Mouse (Mus musculus) MEL (cell line): Measurements from ENCODE around the gene Prickle2. TPM values are rescaled to one million over a fixed set of nuclear protein-coding genes. Genes with fewer than 3 reads are reported as not detected.

Source experiments
- DNase-seq: peaks from one replicate; pipeline ENCODE4 v3.0.0; 2011; ENCODE audit warnings: low read depth, low spot score
- H3K27ac ChIP-seq: 2 replicates; pipeline ENCODE4 v1.5.1; 2012; ENCODE audit warnings: low read depth, mild to moderate bottlenecking, control low read depth, low read length, moderate library complexity; ENCODE audit not compliant: control insufficient read depth
- H3K27me3 ChIP-seq, 2 experiments: fragments of 150-350 bp in 1 of 2; sonication (generic) in 1 of 2; 2 replicates each; pipeline ENCODE4 v1.6.1; 2012; ENCODE audit warnings: low read length in 2 of 2, mild to moderate bottlenecking in 2 of 2, improper control_type of control experiment in 1 of 2, moderate library complexity in 1 of 2; ENCODE audit not compliant: insufficient read depth in 2 of 2, control insufficient read depth in 1 of 2
- H3K36me3 ChIP-seq, 2 experiments: 2 replicates each; pipeline ENCODE4 v1.6.1; 2012 to 2014; ENCODE audit warnings: low read length in 2 of 2, improper control_type of control experiment in 1 of 2, inconsistent platforms in 1 of 2, mild to moderate bottlenecking in 1 of 2; ENCODE audit not compliant: insufficient read depth in 2 of 2, control insufficient read depth in 1 of 2
- H3K4me1 ChIP-seq, 2 experiments: fragments of 150-350 bp in 1 of 2; sonication (generic) in 1 of 2; 2 replicates each; pipeline ENCODE4 v1.6.1; 2012; ENCODE audit warnings: low read length in 2 of 2, improper control_type of control experiment in 1 of 2, mild to moderate bottlenecking in 1 of 2; ENCODE audit not compliant: insufficient read depth in 2 of 2, control insufficient read depth in 1 of 2
- H3K4me3 ChIP-seq, 2 experiments: fragments of 150-350 bp in 1 of 2; sonication (generic) in 1 of 2; 2 replicates each; pipeline ENCODE4 v1.5.1; 2012; ENCODE audit warnings: low read depth in 2 of 2, low read length in 2 of 2, mild to moderate bottlenecking in 2 of 2, moderate library complexity in 2 of 2, control low read depth in 1 of 2, improper control_type of control experiment in 1 of 2; ENCODE audit not compliant: control insufficient read depth in 1 of 2, insufficient read depth in 1 of 2
- H3K79me2 ChIP-seq: 2 replicates; pipeline ENCODE4 v1.6.1; 2012; ENCODE audit warnings: mild to moderate bottlenecking, low read length, moderate library complexity; ENCODE audit not compliant: control insufficient read depth, poor library complexity, insufficient read depth
- H3K9ac ChIP-seq: 2 replicates; pipeline ENCODE4 v1.6.1; 2012; ENCODE audit warnings: low read depth, mild to moderate bottlenecking, control low read depth, low read length, moderate library complexity; ENCODE audit not compliant: control insufficient read depth, poor library complexity, severe bottlenecking
- H3K9me3 ChIP-seq: fragments of 150-350 bp; sonication (generic); replicated peaks from 2 replicates; pipeline ENCODE4 v1.6.1; 2012; ENCODE audit warnings: mild to moderate bottlenecking, low read length, improper control_type of control experiment, moderate library complexity; ENCODE audit not compliant: insufficient read depth
- BHLHE40 ChIP-seq: IDR thresholded peaks from 2 replicates; pipeline ENCODE4 v1.6.1; 2012; ENCODE audit warnings: low read depth, mild to moderate bottlenecking, inconsistent platforms, low read length, improper control_type of control experiment, borderline replicate concordance
- CHD2 ChIP-seq: IDR thresholded peaks from 2 replicates; pipeline ENCODE4 v1.6.1; 2011; ENCODE audit warnings: low read length, improper control_type of control experiment
- CTCF ChIP-seq, 3 experiments: IDR thresholded peaks in 2 of 3; conservative IDR thresholded peaks in 1 of 3; 2 replicates each; pipeline ENCODE4 v1.5.1; 2011 to 2012; ENCODE audit warnings: low read length in 3 of 3, low read depth in 2 of 3, mild to moderate bottlenecking in 2 of 3, improper control_type of control experiment in 1 of 3, inconsistent platforms in 1 of 3, mixed read lengths in 1 of 3, moderate library complexity in 1 of 3; ENCODE audit not compliant: control insufficient read depth in 1 of 3, insufficient read depth in 1 of 3, poor library complexity in 1 of 3, severe bottlenecking in 1 of 3
- ETS1 ChIP-seq: IDR thresholded peaks from 2 replicates; pipeline ENCODE4 v1.6.1; 2012; ENCODE audit warnings: low read depth, mild to moderate bottlenecking, inconsistent platforms, low read length, improper control_type of control experiment, moderate library complexity
- HCFC1 ChIP-seq: IDR thresholded peaks from 2 replicates; pipeline ENCODE4 v1.6.1; 2012; ENCODE audit warnings: low read depth, mild to moderate bottlenecking, inconsistent platforms, low read length, improper control_type of control experiment, moderate library complexity
- JUND ChIP-seq: IDR thresholded peaks from 2 replicates; pipeline ENCODE4 v1.6.1; 2011; ENCODE audit warnings: low read depth, mild to moderate bottlenecking, improper control_type of control experiment, low read length
- KAT2A ChIP-seq: conservative IDR thresholded peaks from 2 replicates; pipeline ENCODE4 v1.6.1; 2012; ENCODE audit warnings: low read depth, low read length, improper control_type of control experiment, inconsistent platforms
- MAX ChIP-seq: IDR thresholded peaks from 2 replicates; pipeline ENCODE4 v1.6.1; 2011; ENCODE audit warnings: low read length, improper control_type of control experiment
- MYC ChIP-seq: IDR thresholded peaks from 2 replicates; pipeline ENCODE4 v1.6.1; 2011; ENCODE audit warnings: low read depth, mild to moderate bottlenecking, low read length, improper control_type of control experiment, moderate library complexity
- NELFE ChIP-seq: IDR thresholded peaks from 2 replicates; pipeline ENCODE4 v1.6.1; 2011; ENCODE audit warnings: low read depth, low read length, improper control_type of control experiment
- NRF1 ChIP-seq: IDR thresholded peaks from 2 replicates; pipeline ENCODE4 v1.6.1; 2014; ENCODE audit warnings: low read depth, mild to moderate bottlenecking, inconsistent platforms, low read length, improper control_type of control experiment, moderate library complexity; ENCODE audit not compliant: poor library complexity, insufficient read depth, severe bottlenecking
- POLR2A ChIP-seq, 2 experiments: IDR thresholded peaks; 2 replicates each; pipeline ENCODE4 v1.6.1; 2011 to 2012; ENCODE audit warnings: low read length in 2 of 2, mild to moderate bottlenecking in 2 of 2, control low read depth in 1 of 2, improper control_type of control experiment in 1 of 2, low read depth in 1 of 2, moderate library complexity in 1 of 2; ENCODE audit not compliant: control insufficient read depth in 1 of 2, insufficient read depth in 1 of 2, poor library complexity in 1 of 2
- POLR2AphosphoS2 ChIP-seq: IDR thresholded peaks from 2 replicates; pipeline ENCODE4 v1.6.1; 2011; ENCODE audit warnings: low read length, improper control_type of control experiment
- POLR2AphosphoS5 ChIP-seq: IDR thresholded peaks from 2 replicates; pipeline ENCODE4 v1.6.1; 2012; ENCODE audit warnings: low read depth, borderline replicate concordance, mild to moderate bottlenecking, inconsistent platforms, low read length, moderate library complexity, mixed read lengths
- SIN3A ChIP-seq: IDR thresholded peaks from 2 replicates; pipeline ENCODE4 v1.6.1; 2012; ENCODE audit warnings: low read length, improper control_type of control experiment, inconsistent platforms
- TAL1 ChIP-seq: IDR thresholded peaks from 2 replicates; pipeline ENCODE4 v1.6.1; 2012; ENCODE audit warnings: mild to moderate bottlenecking, inconsistent platforms, low read length, moderate library complexity, mixed read lengths
- UBTF ChIP-seq: IDR thresholded peaks from 2 replicates; pipeline ENCODE4 v1.6.1; 2012; ENCODE audit warnings: low read depth, mild to moderate bottlenecking, inconsistent platforms, low read length, improper control_type of control experiment, moderate library complexity, borderline replicate concordance; ENCODE audit not compliant: insufficient read depth
- ZMIZ1 ChIP-seq: IDR thresholded peaks from 2 replicates; pipeline ENCODE4 v1.6.1; 2012; ENCODE audit warnings: low read depth, mild to moderate bottlenecking, inconsistent platforms, low read length, improper control_type of control experiment, moderate library complexity
- ZNF384 ChIP-seq: IDR thresholded peaks from 2 replicates; pipeline ENCODE4 v1.6.1; 2012; ENCODE audit warnings: low read depth, mild to moderate bottlenecking, inconsistent platforms, low read length, improper control_type of control experiment
- polyA plus RNA-seq, 2 experiments: library from polyadenylated mRNA; stranded (reverse) in 1 of 2; unstranded in 1 of 2; fragments of >175 nt in 1 of 2; fragments of >200 nt in 1 of 2; gene quantifications; 2 replicates each; pipeline versions ENCODE4 v1.2.1 to v1.2.4; 2012; ENCODE audit warnings: low replicate concordance in 2 of 2, low read depth in 1 of 2; ENCODE audit not compliant: insufficient read length in 2 of 2, insufficient read depth in 1 of 2, missing spikeins in 1 of 2
- total RNA-seq: library from RNA; depleted of rRNA; stranded (reverse); fragments of 300-350 nt; gene quantifications from 2 replicates; pipeline ENCODE4 v1.2.3, GENCODE M21; 2012

Gene Prickle2
- total and polyA plus RNA-seq, 3 experiments, result not detected

DNA sequence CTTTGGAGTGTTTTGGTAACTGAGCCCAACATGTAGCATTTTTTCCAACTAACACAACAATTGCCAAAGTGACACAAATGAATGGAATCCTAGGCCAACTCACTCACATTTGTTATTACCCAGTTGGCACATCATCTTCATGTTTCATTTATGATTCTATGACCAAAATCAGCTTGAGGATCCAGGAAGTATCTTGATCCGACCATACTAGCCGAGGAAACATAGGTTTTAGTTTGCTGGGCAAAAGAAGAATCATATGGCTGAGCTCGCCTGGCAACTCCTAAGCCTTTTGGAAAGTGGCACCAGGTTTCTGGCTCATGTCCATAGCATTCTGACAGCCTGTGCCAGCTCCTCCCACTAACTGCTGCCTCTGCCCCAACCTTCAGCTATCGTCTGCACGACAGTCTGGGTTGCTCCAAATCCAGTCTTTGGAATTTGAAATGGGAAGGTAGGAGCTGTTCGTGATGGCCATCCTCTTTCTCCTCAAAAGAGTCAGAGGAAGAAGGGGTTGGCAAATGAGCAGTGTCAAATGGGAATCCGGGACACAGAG lies 184.4 kb downstream of the Prickle2 start:
- no peak for TF ChIP-seq SIN3A
- no peak for TF ChIP-seq UBTF
- no peak for TF ChIP-seq ETS1
- no peak for TF ChIP-seq ZNF384
- no peak for TF ChIP-seq POLR2A (IDR thresholded peaks at IDR 0.05; ENCODE audit: control insufficient read depth in 1 of 2, insufficient read depth in 1 of 2, low read depth in 1 of 2, low read length in 2 of 2, poor library complexity in 1 of 2)
- TF ChIP-seq CHD2, result no peak
- no peak for TF ChIP-seq HCFC1
- no peak for TF ChIP-seq MYC
- TF ChIP-seq ZMIZ1, result no peak
- TF ChIP-seq TAL1, result no peak
- no peak for TF ChIP-seq POLR2AphosphoS5
- TF ChIP-seq, all 39 proteins: peak for 0
- Histone ChIP-seq H3K9me3 (no peaks in the 10 kb centered on the region), H3K4me1 (no peaks in the 10 kb centered on the region), H3K27me3 (no peaks in the 10 kb centered on the region), H3K27ac (no peak overlapping the region), H3K4me3 (no peak overlapping the region), H3K9ac (no peak overlapping the region), H3K36me3 (no peaks in the 10 kb centered on the region), H3K79me2 (no peaks in the 10 kb centered on the region)
- DNase-seq, result no peak

DNA sequence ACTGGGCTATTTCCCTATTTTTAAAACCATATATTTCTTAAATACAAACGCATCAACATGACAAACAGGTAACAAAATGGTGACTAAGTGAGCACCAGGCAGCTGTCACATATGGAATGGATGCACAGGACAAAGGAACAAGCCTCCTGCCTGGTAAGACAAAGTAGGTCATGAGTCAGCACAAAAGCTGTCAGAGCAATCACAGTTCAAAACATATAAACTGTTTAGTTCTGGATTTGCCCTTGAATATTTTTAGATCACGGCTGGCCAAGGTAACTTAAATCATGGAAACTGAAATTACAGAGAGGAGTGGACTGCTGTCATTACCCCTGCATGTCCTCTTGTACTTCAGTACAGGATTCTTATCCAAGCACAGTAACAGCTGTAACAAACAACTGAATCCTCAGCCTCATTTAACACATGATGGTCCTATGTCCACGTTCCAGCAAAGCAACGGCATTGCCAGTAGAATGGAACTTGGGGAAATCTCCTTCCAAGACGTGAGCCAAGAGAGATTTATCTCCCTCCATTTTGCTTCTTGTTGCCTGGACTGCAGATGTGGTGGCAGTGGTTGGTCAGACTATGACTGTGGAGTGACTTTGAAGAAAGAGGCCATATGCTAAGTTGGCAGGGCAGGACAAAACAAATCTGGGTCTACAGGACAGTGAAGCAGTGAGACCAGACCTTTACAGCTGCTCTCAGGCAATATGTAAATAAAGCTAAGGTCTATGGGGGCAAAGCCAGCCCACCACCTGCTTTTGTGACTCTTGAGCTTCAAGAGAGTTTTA lies 185.7 kb downstream of the Prickle2 start:
- Histone ChIP-seq H3K79me2 (no peaks in the 10 kb centered on the region), H3K27ac (no peak overlapping the region), H3K9me3 (no peaks in the 10 kb centered on the region), H3K9ac (no peak overlapping the region), H3K27me3 (no peaks in the 10 kb centered on the region), H3K36me3 (no peaks in the 10 kb centered on the region), H3K4me3 (no peak overlapping the region), H3K4me1 (no peaks in the 10 kb centered on the region)
- TF ChIP-seq NRF1 (no peak), POLR2A (IDR thresholded peaks at IDR 0.05; ENCODE audit: control insufficient read depth in 1 of 2, insufficient read depth in 1 of 2, low read depth in 1 of 2, low read length in 2 of 2, poor library complexity in 1 of 2) (no peak), ZNF384 (no peak)
- no peak for DNase-seq

DNA sequence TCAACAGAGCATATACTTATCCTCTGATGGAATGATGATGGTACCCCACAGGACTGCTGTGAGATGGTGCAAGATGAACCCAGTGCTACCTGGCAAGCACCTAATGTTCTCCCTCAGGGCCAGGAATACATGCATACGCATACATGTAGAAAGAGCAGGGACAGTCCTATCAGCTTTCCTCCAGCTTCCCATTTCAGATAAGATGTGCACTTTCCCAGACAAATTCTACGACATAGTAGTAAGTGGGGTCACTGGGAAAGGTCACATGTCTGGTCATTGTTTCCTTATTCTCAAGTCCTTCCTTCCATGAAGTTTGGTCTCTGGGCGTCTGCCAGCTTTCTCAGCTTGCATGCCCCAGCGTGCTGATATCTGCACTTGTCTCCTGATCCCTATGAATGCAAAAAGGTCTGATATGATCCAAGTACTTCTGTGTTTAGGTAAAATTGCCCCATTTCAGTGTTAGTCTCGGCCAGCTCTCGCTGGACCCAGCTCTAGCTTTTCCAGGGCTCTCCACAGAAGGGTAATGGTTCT lies 187.5 kb downstream of the Prickle2 start:
- H3K27me3 ChIP-seq, result no peaks in the 10 kb centered on the region
- no peaks in the 10 kb centered on the region for H3K79me2 ChIP-seq
- no peaks in the 10 kb centered on the region for H3K36me3 ChIP-seq
- H3K4me1 ChIP-seq, result no peaks in the 10 kb centered on the region
- no peak overlapping the region for H3K9ac ChIP-seq
- H3K27ac ChIP-seq, result no peak overlapping the region
- TF ChIP-seq NELFE, result no peak
- no peak for TF ChIP-seq CTCF (IDR thresholded peaks at IDR 0.05 in 2 of 3, conservative IDR thresholded peaks at IDR 0.05 in 1 of 3; ENCODE audit: control insufficient read depth in 1 of 3, insufficient read depth in 1 of 3, low read depth in 2 of 3, low read length in 3 of 3, poor library complexity in 1 of 3, severe bottlenecking in 1 of 3)
- no peak for TF ChIP-seq POLR2AphosphoS2
- no peak for TF ChIP-seq MAX
- TF ChIP-seq ZNF384, result no peak
- TF ChIP-seq SIN3A, result no peak
- TF ChIP-seq BHLHE40, result no peak
- no peak for TF ChIP-seq KAT2A
- TF ChIP-seq JUND, result no peak
- no peak for DNase-seq
- H3K9me3 ChIP-seq, result no peaks in the 10 kb centered on the region
- H3K4me3 ChIP-seq, result no peak overlapping the region
